Mouse (Mus musculus): ENCODE measurements around the gene Neurl1a. TPM values are rescaled to one million over a fixed set of nuclear protein-coding genes. Genes with fewer than 3 reads are reported as not detected.

The Neurl1a gene
- polyA plus RNA-seq, 1 experiment: 1.6 TPM

- WGBS: 96% methylated on average over 21 of the region's 21 CpGs
- Histone ChIP-seq H3K4me1 (replicated peaks; ENCODE audit: control insufficient read depth, insufficient read depth, low read length) (no peaks in the 10 kb centered on the region), H3K36me3 (ENCODE audit: control insufficient read depth, insufficient read depth, low read length) (no peaks in the 10 kb centered on the region), H3K27ac (ENCODE audit: control insufficient read depth, insufficient read depth, low read length) (no peak overlapping the region), H3K27me3 (ENCODE audit: control insufficient read depth, insufficient read depth, low read length) (no peaks in the 10 kb centered on the region), H3K4me3 (ENCODE audit: control insufficient read depth, insufficient read depth, low read length) (no peak overlapping the region)
- TF ChIP-seq CTCF (IDR thresholded peaks at IDR 0.05; ENCODE audit: borderline replicate concordance, control insufficient read depth, extremely low read depth, insufficient read depth, low read length, poor library complexity) (no peak), POLR2A (IDR thresholded peaks at IDR 0.05; ENCODE audit: control insufficient read depth, extremely low read depth, insufficient read depth, low read length, poor library complexity) (no peak)
- no peak for DNase-seq
These were observed 123.7 kb downstream of the Neurl1a start for GRCm38 (mm10) chr19:47302191-47302852.

GRCm38 (mm10) chr19:47303128-47303527, 124.5 kb downstream of the Neurl1a start:
- Histone ChIP-seq H3K36me3 (ENCODE audit: control insufficient read depth, insufficient read depth, low read length) (no peaks in the 10 kb centered on the region), H3K4me1 (replicated peaks; ENCODE audit: control insufficient read depth, insufficient read depth, low read length) (no peaks in the 10 kb centered on the region), H3K27ac (ENCODE audit: control insufficient read depth, insufficient read depth, low read length) (no peak overlapping the region), H3K27me3 (ENCODE audit: control insufficient read depth, insufficient read depth, low read length) (no peaks in the 10 kb centered on the region), H3K4me3 (ENCODE audit: control insufficient read depth, insufficient read depth, low read length) (no peak overlapping the region)
- 96% methylated on average over 10 of the region's 10 CpGs for WGBS
- DNase-seq: no peak
- no peak for TF ChIP-seq CTCF (IDR thresholded peaks at IDR 0.05; ENCODE audit: borderline replicate concordance, control insufficient read depth, extremely low read depth, insufficient read depth, low read length, poor library complexity)

- TF ChIP-seq CTCF (IDR thresholded peaks at IDR 0.05; ENCODE audit: borderline replicate concordance, control insufficient read depth, extremely low read depth, insufficient read depth, low read length, poor library complexity) (no peak), POLR2A (IDR thresholded peaks at IDR 0.05; ENCODE audit: control insufficient read depth, extremely low read depth, insufficient read depth, low read length, poor library complexity) (no peak)
These were observed 125.6 kb downstream of the Neurl1a start for GRCm38 (mm10) chr19:47304170-47304745.

GRCm38 (mm10) chr19:47305401-47305800, 126.8 kb downstream of the Neurl1a start:
- WGBS: 97% methylated on average over 10 of the region's 10 CpGs
- no peaks in the 10 kb centered on the region for H3K4me1 ChIP-seq (replicated peaks; ENCODE audit: control insufficient read depth, insufficient read depth, low read length)
- TF ChIP-seq CTCF (IDR thresholded peaks at IDR 0.05; ENCODE audit: borderline replicate concordance, control insufficient read depth, extremely low read depth, insufficient read depth, low read length, poor library complexity) (no peak), POLR2A (IDR thresholded peaks at IDR 0.05; ENCODE audit: control insufficient read depth, extremely low read depth, insufficient read depth, low read length, poor library complexity) (no peak)
- no peaks in the 10 kb centered on the region for H3K36me3 ChIP-seq (ENCODE audit: control insufficient read depth, insufficient read depth, low read length)
- H3K4me3 ChIP-seq (ENCODE audit: control insufficient read depth, insufficient read depth, low read length): no peak overlapping the region
- no peak for DNase-seq
- H3K27ac ChIP-seq (ENCODE audit: control insufficient read depth, insufficient read depth, low read length): no peak overlapping the region
- H3K27me3 ChIP-seq (ENCODE audit: control insufficient read depth, insufficient read depth, low read length): no peaks in the 10 kb centered on the region

More at GRCm38 (mm10) chr19:47304170-47304745, 125.6 kb downstream of the Neurl1a start:
- Histone ChIP-seq H3K27ac (ENCODE audit: control insufficient read depth, insufficient read depth, low read length) (no peak overlapping the region), H3K27me3 (ENCODE audit: control insufficient read depth, insufficient read depth, low read length) (no peaks in the 10 kb centered on the region), H3K36me3 (ENCODE audit: control insufficient read depth, insufficient read depth, low read length) (no peaks in the 10 kb centered on the region), H3K4me1 (replicated peaks; ENCODE audit: control insufficient read depth, insufficient read depth, low read length) (no peaks in the 10 kb centered on the region), H3K4me3 (ENCODE audit: control insufficient read depth, insufficient read depth, low read length) (no peak overlapping the region)
- WGBS: 94% methylated on average over 5 of the region's 5 CpGs
- DNase-seq: no peak

GRCm38 (mm10) chr19:47306128-47306916, 127.7 kb downstream of the Neurl1a start:
- H3K4me1 ChIP-seq (replicated peaks; ENCODE audit: control insufficient read depth, insufficient read depth, low read length): no peaks in the 10 kb centered on the region
- 96% methylated on average over 14 of the region's 14 CpGs for whole genome bisulfite sequencing

GRCm38 (mm10) chr19:47306917-47307315, 128.3 kb downstream of the Neurl1a start:
- Histone ChIP-seq H3K4me1 (replicated peaks; ENCODE audit: control insufficient read depth, insufficient read depth, low read length) (no peaks in the 10 kb centered on the region), H3K27me3 (ENCODE audit: control insufficient read depth, insufficient read depth, low read length) (no peaks in the 10 kb centered on the region), H3K27ac (ENCODE audit: control insufficient read depth, insufficient read depth, low read length) (no peak overlapping the region), H3K4me3 (ENCODE audit: control insufficient read depth, insufficient read depth, low read length) (no peak overlapping the region), H3K36me3 (ENCODE audit: control insufficient read depth, insufficient read depth, low read length) (no peaks in the 10 kb centered on the region)
- no peak for TF ChIP-seq CTCF (IDR thresholded peaks at IDR 0.05; ENCODE audit: borderline replicate concordance, control insufficient read depth, extremely low read depth, insufficient read depth, low read length, poor library complexity)
- TF ChIP-seq POLR2A (IDR thresholded peaks at IDR 0.05; ENCODE audit: control insufficient read depth, extremely low read depth, insufficient read depth, low read length, poor library complexity): no peak
- WGBS: 94% methylated on average over 8 of the region's 8 CpGs
- DNase-seq: no peak

More at GRCm38 (mm10) chr19:47306128-47306916, 127.7 kb downstream of the Neurl1a start:
- no peak for DNase-seq
- TF ChIP-seq CTCF (IDR thresholded peaks at IDR 0.05; ENCODE audit: borderline replicate concordance, control insufficient read depth, extremely low read depth, insufficient read depth, low read length, poor library complexity): no peak
- no peak for TF ChIP-seq POLR2A (IDR thresholded peaks at IDR 0.05; ENCODE audit: control insufficient read depth, extremely low read depth, insufficient read depth, low read length, poor library complexity)
- Histone ChIP-seq H3K36me3 (ENCODE audit: control insufficient read depth, insufficient read depth, low read length) (no peaks in the 10 kb centered on the region), H3K27ac (ENCODE audit: control insufficient read depth, insufficient read depth, low read length) (no peak overlapping the region), H3K4me3 (ENCODE audit: control insufficient read depth, insufficient read depth, low read length) (no peak overlapping the region), H3K27me3 (ENCODE audit: control insufficient read depth, insufficient read depth, low read length) (no peaks in the 10 kb centered on the region)

Other genes with a start within 250 kb of the Neurl1a start
- gene Ina, start 164.1 kb upstream of the Neurl1a start, polyA plus RNA-seq (2012; rRNA removed): 0.24 and 0.30 TPM in 2 replicates
- gene Nt5c2, start 163.7 kb upstream of the Neurl1a start, polyA plus RNA-seq (2012; rRNA removed): 32.8 and 32.9 TPM in 2 replicates
- 13.9 and 19.2 TPM in 2 replicates for gene Pcgf6, start 127.9 kb upstream of the Neurl1a start, polyA plus RNA-seq (2012; rRNA removed)
- gene Taf5, start 111.1 kb upstream of the Neurl1a start, polyA plus RNA-seq (2012; rRNA removed): 6.7 and 8.4 TPM in 2 replicates
- gene Usmg5, start 88.2 kb upstream of the Neurl1a start, polyA plus RNA-seq (2012; rRNA removed): 75.6 and 114 TPM in 2 replicates
- 11.5 and 13.2 TPM in 2 replicates for gene Pdcd11, start 88.1 kb upstream of the Neurl1a start, polyA plus RNA-seq (2012; rRNA removed)
- 16.3 and 17.2 TPM in 2 replicates for gene Calhm2, start 40.5 kb upstream of the Neurl1a start, polyA plus RNA-seq (2012; rRNA removed)
- 0.13 TPM in 1 of 2 replicates, not detected in the other for gene Calhm1, start 34.6 kb upstream of the Neurl1a start, polyA plus RNA-seq (2012; rRNA removed)
- 0.45 and 1.1 TPM in 2 replicates for gene Calhm3, start 21.1 kb upstream of the Neurl1a start, polyA plus RNA-seq (2012; rRNA removed)